Mouse (Mus musculus) liver, postnatal 0 days (tissue): Measurements from ENCODE around the gene Slit3. TPM values are rescaled to one million over a fixed set of nuclear protein-coding genes. Genes with fewer than 3 reads are reported as not detected.

Source experiments
- ATAC-seq: fragments of 200-750 bp; cut with Nextera tagmentation; 2 replicates; pipeline ENCODE4 v1.8.0; 2017; ENCODE audit warnings: mild to moderate bottlenecking, moderate library complexity
- DNase-seq: peaks from one replicate; pipeline ENCODE4 v3.0.0-alpha.2; 2016
- H3K27ac ChIP-seq: fragments of 300-500 bp; sonication (generic); 2 replicates; pipeline ENCODE4 v1.5.1; 2014; ENCODE audit warnings: antibody characterized with exemption, moderate library complexity, mild to moderate bottlenecking, low read depth
- H3K27me3 ChIP-seq: fragments of 300-500 bp; sonication (generic); 2 replicates; pipeline ENCODE4 v1.6.1; 2014; ENCODE audit warnings: low read length, control low read depth, mixed read lengths; ENCODE audit not compliant: insufficient read depth
- H3K36me3 ChIP-seq: fragments of 300-500 bp; sonication (generic); replicated peaks from 2 replicates; pipeline ENCODE4 v1.6.1; 2014; ENCODE audit warnings: mild to moderate bottlenecking, control low read depth, low read length, moderate library complexity, mixed read lengths; ENCODE audit not compliant: insufficient read depth
- H3K4me1 ChIP-seq: fragments of 300-500 bp; sonication (generic); 2 replicates; pipeline ENCODE4 v1.6.1; 2014; ENCODE audit warnings: antibody characterized with exemption, mild to moderate bottlenecking, control low read depth; ENCODE audit not compliant: insufficient read depth
- H3K4me2 ChIP-seq: fragments of 300-500 bp; sonication (generic); 2 replicates; pipeline ENCODE4 v1.6.1; 2014; ENCODE audit warnings: low read depth, mild to moderate bottlenecking, low read length, moderate library complexity, mixed read lengths
- H3K4me3 ChIP-seq: fragments of 300-500 bp; sonication (generic); 2 replicates; pipeline ENCODE4 v1.5.1; 2014; ENCODE audit warnings: low read depth, low read length
- H3K9ac ChIP-seq: fragments of 300-500 bp; sonication (generic); replicated peaks from 2 replicates; pipeline ENCODE4 v1.6.1; 2014; ENCODE audit warnings: mild to moderate bottlenecking, moderate library complexity
- H3K9me3 ChIP-seq: fragments of 300-500 bp; sonication (generic); 2 replicates; pipeline ENCODE4 v1.6.1; 2016; ENCODE audit warnings: mild to moderate bottlenecking, control low read depth, low read length, mixed read lengths
- CTCF ChIP-seq: sonication (generic); IDR thresholded peaks from 2 replicates; pipeline ENCODE4 v1.5.1; 2016; ENCODE audit warnings: antibody characterized with exemption, low read depth
- EP300 ChIP-seq: IDR thresholded peaks from 2 replicates; pipeline ENCODE4 v1.6.1; 2016; ENCODE audit warnings: antibody characterized with exemption, low read depth, mild to moderate bottlenecking
- whole genome bisulfite sequencing: fragments of 180-500 bp; shearing (Covaris S2); extraction: QIAGEN DNeasy Blood & Tissue Kit; methylation state at CpG from one replicate; pipeline ENCODE4 v1.1.7; 2014; ENCODE audit not compliant: insufficient replicate concordance; 5-methylcytosine and 5-hydroxymethylcytosine counted together
- polyA plus RNA-seq: library from polyadenylated mRNA; unstranded; fragments of >200 nt; fragmentation: Nextera tagmentation; extraction: Ambion mirVana; gene quantifications from 2 replicates; pipeline ENCODE4 v1.2.1, GENCODE M21; 2015

The Slit3 gene
- polyA plus RNA-seq, 1 experiment from 2014 or later = 0.20 TPM

DNA sequence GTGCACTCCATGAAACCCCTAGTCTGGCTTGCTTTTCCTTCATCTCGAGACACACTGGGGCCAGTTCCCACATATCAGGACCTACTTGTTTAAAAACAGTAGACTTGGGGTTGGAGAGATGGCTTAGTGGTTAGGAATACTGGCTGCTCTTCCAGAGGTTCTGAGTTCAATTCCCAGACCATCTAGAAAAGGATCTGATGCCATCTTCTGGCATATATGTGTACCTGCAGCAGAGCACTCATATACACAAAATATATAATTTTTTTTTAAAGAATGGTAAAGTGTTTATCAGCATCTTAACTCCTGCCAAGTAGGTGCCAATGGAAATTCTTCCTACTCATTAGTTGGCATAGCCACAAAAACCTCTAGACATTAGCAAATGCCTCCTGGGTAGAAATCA is 607.2 kb downstream of the Slit3 start:
- no peak for DNase-seq
- H3K4me3 ChIP-seq = no peak overlapping the region
- no peak for TF ChIP-seq EP300
- no peak for TF ChIP-seq CTCF

DNA sequence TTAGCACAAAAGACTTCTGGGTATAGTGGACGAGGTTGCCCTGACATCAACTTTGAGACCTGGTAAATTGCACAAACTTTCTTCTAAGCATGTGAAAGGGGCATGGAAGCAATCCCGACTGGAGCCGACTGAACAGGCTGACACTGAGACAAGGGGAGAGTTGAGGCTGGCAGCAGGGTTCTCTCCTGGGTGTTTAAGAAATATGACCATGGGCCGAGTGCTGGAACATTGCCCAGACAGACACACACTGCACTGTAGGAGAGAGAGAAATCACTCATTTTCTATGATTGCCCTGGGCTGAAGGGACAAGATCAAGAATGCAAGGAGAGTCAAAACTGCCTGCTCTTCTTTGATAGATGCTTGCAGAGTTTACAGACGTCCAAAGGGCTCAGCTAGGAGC is 608.2 kb downstream of the Slit3 start:
- Histone ChIP-seq H3K27ac (no peak overlapping the region), H3K4me1 (no peaks in the 10 kb centered on the region), H3K36me3 (no peaks in the 10 kb centered on the region), H3K27me3 (no peaks in the 10 kb centered on the region), H3K4me2 (no peak overlapping the region), H3K9me3 (no peaks in the 10 kb centered on the region), H3K4me3 (no peak overlapping the region), H3K9ac (no peak overlapping the region)
- DNase-seq = no peak
- WGBS = 41% methylated on average over 5 of the region's 5 CpGs
- no peak for ATAC-seq
- no peak for TF ChIP-seq CTCF
- TF ChIP-seq EP300 = no peak

More for the DNA sequence above, 607.2 kb downstream of the Slit3 start:
- Histone ChIP-seq H3K9ac (no peak overlapping the region), H3K27ac (no peak overlapping the region), H3K27me3 (no peaks in the 10 kb centered on the region), H3K9me3 (no peaks in the 10 kb centered on the region), H3K4me2 (no peak overlapping the region), H3K36me3 (no peaks in the 10 kb centered on the region), H3K4me1 (no peaks in the 10 kb centered on the region)
- WGBS = 71% methylated on average over 1 of the region's 1 CpGs
- ATAC-seq = no peak

DNA sequence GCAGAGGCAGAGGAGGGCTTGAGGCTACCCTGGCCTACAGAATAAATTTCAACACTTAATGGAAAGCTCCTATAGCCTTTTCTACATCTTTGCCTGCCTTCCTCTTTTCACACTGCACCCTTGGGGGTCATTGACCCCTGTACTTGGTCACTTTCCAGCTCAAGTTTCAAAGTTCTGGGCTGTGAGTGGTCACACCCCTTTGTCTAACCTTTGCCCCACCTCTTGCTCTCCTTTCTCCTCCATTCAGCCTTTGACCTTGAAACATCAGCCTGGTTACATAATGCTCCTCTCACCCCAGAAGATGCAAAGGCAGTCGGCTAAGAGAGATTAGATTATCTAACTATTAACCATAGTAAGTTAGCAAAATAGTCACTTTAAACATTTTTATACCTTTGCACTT is 611.3 kb downstream of the Slit3 start:
- DNase-seq = peak; percentile 59
- 31% methylated on average over 1 of the region's 1 CpGs for WGBS
- peak; percentile 94 for ATAC-seq

DNA sequence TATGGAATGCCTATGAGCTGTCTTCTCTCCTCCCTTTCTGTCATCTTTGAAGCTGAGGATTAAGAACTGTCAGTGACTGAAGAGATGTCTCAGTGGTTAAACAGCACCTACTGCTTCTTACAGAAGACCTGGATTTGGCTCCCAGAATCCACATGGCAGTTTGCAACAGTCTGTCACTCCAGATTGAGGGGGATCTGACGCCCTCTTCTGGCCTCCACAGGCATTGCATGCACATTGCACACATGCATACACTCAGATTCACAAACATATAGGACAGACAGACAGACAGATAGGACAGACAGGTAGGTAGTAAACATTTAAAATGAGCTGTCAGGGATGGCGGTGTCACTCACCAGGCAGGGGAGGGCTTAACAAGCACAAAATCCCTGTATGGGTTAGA is 615.8 kb downstream of the Slit3 start:
- H3K4me3 ChIP-seq = no peak overlapping the region
- ATAC-seq (no peak), DNase-seq (no peak)
- no peaks in the 10 kb centered on the region for H3K9me3 ChIP-seq
- no peaks in the 10 kb centered on the region for H3K36me3 ChIP-seq
- H3K9ac ChIP-seq = no peak overlapping the region
- TF ChIP-seq EP300 = no peak
- peak; percentile 38 for TF ChIP-seq CTCF
- no peak overlapping the region for H3K27ac ChIP-seq
- H3K4me1 ChIP-seq = no peaks in the 10 kb centered on the region
- no peaks in the 10 kb centered on the region for H3K27me3 ChIP-seq
- H3K4me2 ChIP-seq = no peak overlapping the region
- WGBS = 63% methylated on average over 2 of the region's 2 CpGs

More for the DNA sequence above, 611.3 kb downstream of the Slit3 start:
- H3K4me3 ChIP-seq = no peak overlapping the region
- no peaks in the 10 kb centered on the region for H3K27me3 ChIP-seq
- TF ChIP-seq EP300 (peak; percentile 52), CTCF (no peak)
- H3K9me3 ChIP-seq = no peaks in the 10 kb centered on the region
- H3K4me1 ChIP-seq = no peaks in the 10 kb centered on the region
- H3K36me3 ChIP-seq = no peaks in the 10 kb centered on the region
- H3K9ac ChIP-seq = no peak overlapping the region
- no peak overlapping the region for H3K4me2 ChIP-seq
- no peak overlapping the region for H3K27ac ChIP-seq

DNA sequence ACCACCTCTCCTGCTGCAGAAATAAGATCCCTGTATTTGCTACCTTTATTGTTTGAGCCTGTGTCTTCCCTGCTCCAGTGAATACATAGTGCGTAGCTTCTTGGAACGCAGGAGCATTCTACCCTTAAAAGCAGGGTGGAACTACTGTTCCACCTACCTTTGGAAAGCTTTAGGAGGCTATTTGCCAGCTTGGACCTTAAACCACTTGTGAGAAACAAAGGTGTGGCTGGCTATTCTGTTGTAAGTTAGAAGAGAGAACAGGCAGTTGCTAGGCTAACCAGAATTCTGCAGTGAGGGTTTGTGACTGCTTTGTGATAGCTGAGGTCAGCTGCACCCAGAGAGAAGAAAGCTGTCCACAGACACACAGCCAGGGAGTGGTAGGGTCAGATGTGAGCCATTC is 616.2 kb downstream of the Slit3 start:
- ATAC-seq (no peak), DNase-seq (no peak)
- 88% methylated on average over 2 of the region's 2 CpGs for WGBS
- no peak for TF ChIP-seq EP300
- no peak for TF ChIP-seq CTCF
- no peak overlapping the region for H3K27ac ChIP-seq
- no peak overlapping the region for H3K4me2 ChIP-seq
- H3K36me3 ChIP-seq = no peaks in the 10 kb centered on the region
- no peak overlapping the region for H3K9ac ChIP-seq
- H3K9me3 ChIP-seq = no peaks in the 10 kb centered on the region
- no peaks in the 10 kb centered on the region for H3K27me3 ChIP-seq
- no peaks in the 10 kb centered on the region for H3K4me1 ChIP-seq
- H3K4me3 ChIP-seq = no peak overlapping the region

DNA sequence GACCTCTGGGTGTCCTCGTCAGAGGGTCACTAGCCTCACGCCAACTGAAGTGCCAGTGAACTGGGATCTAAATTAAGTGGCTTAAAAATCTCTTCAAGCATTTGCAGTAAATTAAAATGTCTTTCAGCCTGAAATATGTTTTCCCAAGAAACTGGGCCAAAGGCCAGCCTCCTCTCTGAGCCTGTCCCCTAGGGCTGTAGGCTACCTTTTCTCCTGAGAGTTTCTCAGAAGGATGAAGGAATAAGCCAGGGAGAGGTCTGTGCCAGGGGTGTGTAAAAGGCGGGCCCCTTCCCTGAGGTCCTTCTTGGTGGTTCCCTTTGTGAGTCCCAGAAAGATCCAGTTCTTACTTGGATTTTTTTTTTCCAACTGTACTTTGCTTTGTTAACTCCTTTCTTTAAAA is 617.1 kb downstream of the Slit3 start:
- no peak overlapping the region for H3K4me3 ChIP-seq
- no peaks in the 10 kb centered on the region for H3K36me3 ChIP-seq
- 78% methylated on average over 3 of the region's 3 CpGs for WGBS
- no peak overlapping the region for H3K27ac ChIP-seq
- H3K27me3 ChIP-seq = no peaks in the 10 kb centered on the region
- ATAC-seq = no peak
- H3K4me1 ChIP-seq = no peaks in the 10 kb centered on the region
- H3K9ac ChIP-seq = no peak overlapping the region
- TF ChIP-seq EP300 (no peak), CTCF (no peak)
- no peaks in the 10 kb centered on the region; the same call in 1 of the 2 replicates for H3K9me3 ChIP-seq
- no peak for DNase-seq
- no peak overlapping the region for H3K4me2 ChIP-seq

DNA sequence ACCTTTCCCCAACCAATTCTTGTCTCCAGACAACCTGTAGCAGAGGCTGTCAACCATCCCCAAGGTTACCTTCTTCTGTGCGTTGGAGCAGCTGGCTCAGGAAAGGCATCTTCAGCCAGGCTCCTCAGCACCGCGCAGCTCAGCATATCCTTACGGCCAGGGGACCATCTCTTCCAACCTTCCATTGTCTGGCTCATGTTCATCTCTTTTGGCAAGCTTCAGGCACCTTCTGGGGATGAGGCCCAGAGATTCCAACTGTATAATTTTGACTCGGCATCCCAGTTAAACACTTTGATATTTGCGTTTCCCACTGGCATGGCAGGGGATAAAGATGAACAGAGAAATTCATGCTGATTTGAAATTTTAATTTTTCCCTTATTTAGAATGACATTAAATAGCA is 622.6 kb downstream of the Slit3 start:
- Histone ChIP-seq H3K9ac (no peak overlapping the region), H3K4me3 (no peak overlapping the region), H3K27ac (no peak overlapping the region), H3K27me3 (no peaks in the 10 kb centered on the region), H3K36me3 (no peaks in the 10 kb centered on the region), H3K4me1 (no peaks in the 10 kb centered on the region), H3K4me2 (no peak overlapping the region), H3K9me3 (peaks cover 2% of the 10 kb centered on the region; the same call in 1 of the 2 replicates)
- ATAC-seq (no peak), DNase-seq (no peak)
- WGBS = 78% methylated on average over 6 of the region's 6 CpGs
- TF ChIP-seq EP300 (no peak), CTCF (no peak)
